Mouse (Mus musculus) cerebellum, adult 18-20 months (tissue): ENCODE results near the gene Actn2.

Source experiments
- DNase-seq, 2 experiments: peaks; one replicate each; pipeline ENCODE4 v3.0.0; 2021

The Actn2 gene

DNA sequence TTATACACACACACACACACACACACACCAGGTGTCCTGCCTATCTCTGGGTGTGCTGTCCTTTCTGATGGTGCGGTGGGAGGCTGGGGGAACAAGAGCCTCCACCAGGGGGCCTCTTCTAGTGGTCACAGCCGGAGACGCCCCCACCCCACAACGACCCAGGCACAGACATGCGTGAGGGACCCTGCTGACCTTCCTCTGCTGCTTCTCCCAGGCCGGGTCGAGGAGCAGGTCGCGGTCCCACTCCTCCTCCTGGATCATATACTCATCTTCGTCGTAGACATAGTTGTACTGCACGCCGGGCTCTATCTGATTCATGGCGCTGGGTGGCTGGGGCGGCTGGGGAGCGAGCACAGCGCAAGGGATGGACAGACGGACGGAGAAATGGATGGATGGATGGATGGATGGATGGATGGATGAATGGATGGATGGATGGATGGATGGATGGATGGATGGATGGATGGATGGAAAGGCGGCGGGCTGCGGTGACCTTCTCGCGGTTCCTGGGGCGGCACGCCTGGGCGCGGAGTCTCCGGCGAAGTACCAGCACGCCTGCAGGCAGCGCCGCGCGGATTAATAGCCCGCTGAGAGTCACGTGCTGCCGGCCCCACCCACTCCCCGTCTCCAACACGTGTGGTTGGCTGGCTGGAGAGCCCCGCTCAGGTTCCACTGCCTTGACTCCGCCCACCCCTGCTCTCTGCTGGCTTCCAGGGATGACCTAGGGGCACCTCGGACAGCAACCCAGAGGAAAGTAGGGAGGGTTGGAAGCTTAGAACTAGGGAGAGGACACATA lies at the start of gene Actn2:
Gene Actn2 (minus strand): TSS at position 578 of the 793 bp plus-strand sequence.
- DNase-seq = peak; percentile 64 to 73

DNA sequence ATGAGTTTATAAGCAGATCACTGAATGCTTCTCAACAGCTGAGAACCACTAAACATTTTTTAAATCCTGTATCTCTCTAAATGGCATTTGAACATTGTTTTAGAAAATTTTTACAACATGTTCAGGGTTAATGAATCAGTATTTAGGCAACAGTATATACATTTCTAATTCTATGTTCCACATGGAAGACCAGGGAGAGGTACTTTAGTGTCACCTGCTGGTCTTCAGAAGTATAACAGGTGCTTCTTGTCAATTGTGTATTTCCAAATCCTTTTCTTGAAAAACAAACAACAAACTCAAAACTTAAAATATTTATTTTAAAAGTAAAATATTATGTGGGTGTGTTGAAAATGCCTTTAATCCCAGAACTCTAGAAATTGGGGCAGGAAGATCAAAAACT lies 45.7 kb upstream of the Actn2 start:
- DNase-seq = peak; percentile 3 to 8

DNA sequence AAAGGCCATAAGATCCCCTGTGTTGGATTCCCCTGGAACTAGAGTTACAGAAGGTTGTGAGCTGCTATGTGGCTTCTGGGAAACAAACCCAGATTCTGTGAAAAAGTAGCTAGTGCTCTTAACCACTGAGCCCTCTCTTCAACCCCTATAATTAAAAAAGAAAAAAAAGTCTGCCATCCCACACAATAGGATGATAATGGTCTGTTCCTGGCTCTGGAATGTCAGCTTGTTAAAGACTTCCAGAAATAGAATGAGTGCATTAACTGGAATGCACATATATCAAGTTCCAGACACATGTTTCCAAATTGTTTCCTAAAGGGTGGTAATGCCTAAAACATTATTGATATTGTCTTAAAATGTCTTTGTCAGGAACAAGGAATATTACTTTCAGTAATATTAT lies 44.2 kb upstream of the Actn2 start:
- no peak for DNase-seq

DNA sequence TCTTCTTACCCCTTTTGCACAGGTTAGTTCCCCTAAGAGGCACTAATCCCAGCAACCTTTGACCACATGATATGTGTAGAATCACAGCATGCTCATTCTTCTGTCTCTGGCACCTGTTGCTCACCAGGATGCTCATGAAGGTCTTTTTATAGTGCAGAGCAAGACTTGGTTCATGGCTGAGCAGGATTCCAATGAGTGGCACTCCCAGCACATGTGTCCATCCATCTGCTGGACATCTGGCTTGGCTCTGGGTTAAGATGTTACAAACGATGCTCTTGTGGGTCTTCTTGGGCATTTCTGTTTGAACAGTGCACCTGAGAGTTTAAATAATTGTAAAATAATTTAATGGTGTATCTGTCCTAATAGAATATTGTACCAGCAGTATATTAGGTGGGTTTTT lies 36.2 kb upstream of the Actn2 start:
- no peak for DNase-seq

DNA sequence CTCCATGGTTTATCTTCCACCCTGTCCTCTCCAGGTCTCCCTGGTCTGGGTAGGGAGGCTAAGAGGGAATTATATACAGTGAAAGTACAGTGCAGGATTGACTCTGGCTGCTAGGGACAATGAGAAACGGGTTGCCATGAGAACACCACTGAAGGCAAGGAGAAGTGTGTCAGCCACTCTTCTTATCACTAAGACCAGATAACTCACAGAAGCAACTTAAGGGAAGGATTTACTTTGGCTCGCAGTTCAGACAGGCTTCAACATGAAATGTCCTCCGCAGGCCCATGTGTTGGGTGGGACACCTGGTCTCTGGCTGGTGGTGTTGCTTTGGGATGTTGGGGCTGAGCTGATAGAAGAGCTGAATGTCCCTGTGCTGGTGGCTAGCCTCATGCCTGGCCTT lies 32.2 kb upstream of the Actn2 start:
- DNase-seq = no peak

DNA sequence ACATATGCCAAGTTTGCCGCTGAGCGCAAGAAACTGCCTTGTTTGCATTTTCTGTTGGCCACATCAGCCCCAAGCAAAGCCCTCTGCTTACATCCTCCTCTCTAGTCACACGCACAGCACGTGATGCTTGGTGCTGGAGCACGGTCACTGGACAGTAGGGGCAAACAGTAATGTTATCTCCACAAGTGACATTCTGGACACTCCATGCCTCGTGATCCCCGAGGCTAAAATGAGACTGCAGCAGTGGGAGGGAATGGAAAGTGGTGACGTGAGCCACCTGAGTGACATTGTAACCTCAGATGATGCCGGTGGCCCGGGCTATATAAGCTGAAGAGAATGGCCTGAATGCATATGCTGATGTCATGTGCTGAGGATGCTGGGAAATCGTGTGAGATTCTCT lies 29.4 kb upstream of the Actn2 start:
- DNase-seq = no peak

- DNase-seq = no peak
Observed at GRCm38 (mm10) chr13:12369041-12369621, 28.6 kb upstream of the Actn2 start.

DNA sequence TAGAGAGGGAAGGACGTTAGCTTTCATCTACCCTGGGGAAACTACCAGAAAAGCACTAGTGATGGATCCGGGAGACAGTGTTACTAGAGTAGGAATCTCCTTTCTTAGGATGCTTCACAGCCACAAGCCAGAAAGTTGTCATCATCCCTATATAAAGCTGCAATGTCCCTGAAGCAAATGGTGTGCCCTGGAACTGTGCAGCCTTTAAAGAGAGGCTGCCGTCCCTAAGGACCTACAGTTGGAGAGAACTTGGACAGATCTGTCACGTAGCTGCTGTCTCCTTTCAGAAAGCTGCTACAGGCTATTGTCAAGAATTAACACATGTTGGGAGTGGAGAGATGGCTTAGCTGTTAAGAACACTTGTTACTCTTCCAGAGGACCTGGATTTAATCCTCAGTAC lies 20.9 kb upstream of the Actn2 start:
- DNase-seq = no peak

- DNase-seq = no peak
Observed at GRCm38 (mm10) chr13:12357554-12357953, 17.0 kb upstream of the Actn2 start.

GRCm38 (mm10) chr13:12356184-12356583 lies 15.6 kb upstream of the Actn2 start:
- DNase-seq = no peak

DNA sequence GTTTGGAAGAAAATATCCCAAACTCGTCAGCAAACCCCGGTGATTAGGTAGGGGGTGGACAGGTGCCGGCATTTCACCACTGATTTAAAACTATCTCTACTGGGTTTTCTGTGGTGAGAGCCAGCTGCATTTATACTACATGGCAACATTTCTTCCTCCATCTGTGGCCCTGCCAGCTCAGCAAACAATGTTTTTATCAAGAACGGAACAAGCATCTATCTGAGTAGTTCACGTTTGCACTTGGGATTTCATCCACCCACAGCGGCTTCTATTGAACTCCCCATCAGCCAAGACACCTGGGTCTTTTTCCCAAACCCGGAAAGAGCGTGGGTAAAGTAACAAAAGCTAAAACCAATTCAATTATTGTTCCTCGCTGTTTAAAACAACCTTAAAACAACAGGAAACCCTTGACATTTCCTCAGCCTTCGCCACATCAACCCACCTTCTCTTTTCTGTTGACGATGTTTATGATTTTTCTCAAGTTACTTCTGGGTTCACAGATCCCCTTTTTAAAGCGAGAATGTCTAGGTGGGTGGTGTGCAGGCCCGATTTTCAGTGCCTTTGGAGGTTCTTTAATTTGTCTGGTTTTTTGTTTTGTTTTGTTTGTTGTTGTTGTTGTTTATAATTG lies 8.8 kb upstream of the Actn2 start:
- no peak for DNase-seq

DNA sequence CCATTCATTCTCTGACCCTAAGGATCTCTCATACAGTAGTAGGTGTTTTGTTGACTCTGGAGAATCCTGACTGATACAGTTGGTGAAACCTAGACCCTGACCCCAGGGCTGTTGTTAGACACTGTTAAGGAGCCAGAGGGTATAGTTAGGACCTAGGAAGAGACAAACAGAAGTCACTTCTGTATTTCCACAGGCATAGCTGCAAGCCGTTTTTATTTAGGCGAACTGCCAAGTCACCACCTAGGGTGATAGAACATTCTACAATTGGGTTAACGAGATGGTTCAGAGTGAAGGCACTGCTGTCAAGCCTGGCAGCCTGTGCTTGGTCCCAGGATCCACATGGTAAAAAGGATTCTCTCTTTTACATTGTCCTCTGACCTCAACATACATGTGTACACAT lies 6.3 kb upstream of the Actn2 start:
- DNase-seq = no peak

GRCm38 (mm10) chr13:12341447-12341846 lies 887 bp upstream of the Actn2 start:
- peak in 1 of 2 experiments; percentile 7 for DNase-seq

DNA sequence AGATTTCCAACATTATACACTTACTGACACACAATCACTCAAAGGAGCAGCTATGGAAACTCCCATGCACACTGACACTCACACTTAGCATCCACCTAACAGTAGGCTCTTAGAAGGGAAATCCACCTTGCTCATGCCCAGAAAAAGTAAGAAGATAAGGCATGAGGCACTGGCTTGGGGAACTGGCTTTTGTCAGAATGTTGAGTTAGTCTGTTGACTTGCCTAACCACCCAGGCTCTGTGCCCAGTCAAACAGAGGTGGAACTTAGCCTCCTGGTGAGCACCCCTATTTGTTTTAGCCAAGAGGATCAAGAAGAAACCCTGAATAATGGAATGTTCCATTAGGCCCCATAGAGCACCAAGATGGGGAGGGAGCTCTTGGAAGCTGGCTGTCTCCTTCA lies 1.1 kb downstream of the Actn2 start:
- DNase-seq = no peak

GRCm38 (mm10) chr13:12337752-12338151 lies 2.8 kb downstream of the Actn2 start:
- DNase-seq = no peak

GRCm38 (mm10) chr13:12334016-12334415 lies 6.5 kb downstream of the Actn2 start:
- DNase-seq = no peak

DNA sequence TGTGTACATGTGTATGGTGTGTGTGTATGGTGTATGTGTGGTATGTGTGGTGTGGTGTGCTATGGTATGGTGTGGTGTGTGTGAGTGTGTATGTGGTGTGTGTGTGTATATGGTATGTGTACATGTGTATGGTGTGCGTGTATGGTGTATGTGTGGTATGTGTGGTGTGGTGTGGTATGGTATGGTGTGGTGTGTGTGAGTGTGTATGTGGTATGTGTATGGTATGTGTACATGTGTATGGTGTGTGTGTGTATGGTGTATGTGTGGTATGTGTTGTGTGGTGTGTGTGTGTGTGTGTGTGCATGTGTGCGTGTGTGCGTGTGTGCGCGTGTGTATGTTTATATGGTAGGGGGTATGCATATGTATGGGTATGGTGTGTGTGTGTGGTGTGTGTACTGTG lies 9.0 kb downstream of the Actn2 start:
- DNase-seq = no peak

- DNase-seq = no peak
Observed at GRCm38 (mm10) chr13:12328392-12328791, 12.2 kb downstream of the Actn2 start.

DNA sequence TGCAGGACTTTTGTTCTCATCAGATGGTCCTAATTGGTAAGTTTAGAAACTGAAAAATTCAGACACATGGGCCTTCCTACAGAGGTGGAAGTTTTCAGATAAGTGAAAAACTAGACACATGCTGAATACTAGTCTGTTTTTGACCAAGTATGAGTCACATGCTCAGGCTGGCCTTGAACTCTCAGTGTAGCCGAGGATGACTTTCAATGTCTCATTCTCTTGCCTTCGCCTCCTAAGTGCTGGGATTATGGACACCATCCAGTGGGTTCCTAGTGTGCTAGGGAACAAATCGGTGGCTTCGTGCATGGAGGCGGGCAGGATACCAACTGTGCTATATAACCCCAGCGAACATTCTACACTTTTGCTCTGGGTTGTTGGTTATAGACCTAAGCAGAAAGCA lies 13.0 kb downstream of the Actn2 start:
- DNase-seq = no peak

DNA sequence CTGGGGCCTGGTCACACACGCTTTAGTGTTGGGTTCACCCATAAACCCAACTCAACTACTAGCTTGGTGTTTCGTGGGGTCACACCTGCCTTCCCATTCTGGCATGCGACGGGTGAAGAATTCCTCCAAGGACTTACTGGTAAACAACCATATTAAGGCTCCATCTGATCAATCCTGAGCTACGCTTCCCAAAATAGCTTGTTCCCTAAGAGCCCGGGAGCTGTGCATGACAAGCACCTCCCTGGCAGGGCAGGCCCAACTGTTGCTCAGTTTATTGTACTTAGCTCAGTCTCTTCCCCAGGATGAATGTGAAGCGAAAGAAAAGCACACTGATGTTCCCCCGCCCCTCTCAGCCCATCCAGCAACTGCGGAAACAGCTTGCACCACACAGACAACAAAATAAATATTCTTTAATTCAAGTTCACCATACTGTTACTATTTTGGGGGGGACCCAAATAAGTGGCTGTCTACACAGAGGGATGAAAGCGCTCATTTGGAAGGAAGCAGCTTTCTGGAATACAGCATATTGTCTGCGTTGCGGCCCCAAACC lies 17.4 kb downstream of the Actn2 start:
- no peak for DNase-seq

- no peak for DNase-seq
Observed at GRCm38 (mm10) chr13:12320148-12320547, 20.4 kb downstream of the Actn2 start.

GRCm38 (mm10) chr13:12318017-12318416 lies 22.5 kb downstream of the Actn2 start:
- no peak for DNase-seq

DNA sequence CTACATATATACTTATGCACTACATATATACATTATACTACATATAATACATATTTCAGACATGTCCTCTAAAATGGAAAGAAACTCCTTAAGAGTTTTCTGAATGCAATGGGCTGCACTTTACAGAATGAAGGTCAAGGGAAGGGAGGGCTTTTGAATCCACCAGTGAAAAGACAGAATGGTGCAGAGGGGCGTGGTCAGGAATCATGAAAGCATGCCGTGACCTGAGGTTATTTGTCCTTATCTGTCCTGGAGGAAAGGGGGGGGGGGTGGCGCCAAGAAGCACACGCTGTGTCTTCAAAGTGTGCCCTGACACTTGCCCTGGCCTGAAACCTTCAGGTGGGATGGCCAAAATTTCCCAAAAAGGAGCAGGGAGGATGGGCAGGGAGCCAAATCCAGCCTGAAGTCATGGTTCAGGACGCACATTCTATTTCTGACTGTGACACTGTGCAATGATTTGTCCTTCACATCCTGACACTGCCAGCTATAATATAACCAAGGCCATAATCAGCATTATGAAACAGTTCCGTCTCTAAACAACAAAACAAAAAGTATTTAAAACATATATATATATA lies 23.3 kb downstream of the Actn2 start:
- no peak for DNase-seq

DNA sequence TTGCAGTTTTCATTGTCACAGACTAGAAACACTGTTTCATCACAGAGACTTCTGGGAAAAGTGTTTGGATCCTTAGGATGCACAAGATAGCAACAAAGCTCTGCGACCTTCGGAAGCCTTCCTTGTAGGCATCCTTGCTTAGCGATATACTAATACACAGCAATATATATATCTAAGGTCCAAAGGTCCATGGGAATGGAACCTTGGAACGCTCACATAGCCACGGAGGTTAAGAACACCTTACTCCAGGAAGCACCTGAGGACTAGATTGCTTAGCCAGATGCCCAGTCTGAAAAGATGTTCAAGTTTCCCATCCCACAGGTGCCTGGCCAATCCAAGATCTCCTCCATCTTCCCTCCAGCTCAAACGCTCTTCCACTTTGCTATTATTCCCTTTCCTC lies 26.4 kb downstream of the Actn2 start:
- DNase-seq = no peak
